Mouse (Mus musculus): Measurements from ENCODE around the gene Fkbp7. TPM values are rescaled to one million over a fixed set of nuclear protein-coding genes. Genes with fewer than 3 reads are reported as not detected.

Fkbp7 gene
- 70.3 and 73.3 TPM in 2 replicates for polyA plus RNA-seq (2015; fragmentation: Nextera tagmentation; extraction: Ambion mirVana)

DNA sequence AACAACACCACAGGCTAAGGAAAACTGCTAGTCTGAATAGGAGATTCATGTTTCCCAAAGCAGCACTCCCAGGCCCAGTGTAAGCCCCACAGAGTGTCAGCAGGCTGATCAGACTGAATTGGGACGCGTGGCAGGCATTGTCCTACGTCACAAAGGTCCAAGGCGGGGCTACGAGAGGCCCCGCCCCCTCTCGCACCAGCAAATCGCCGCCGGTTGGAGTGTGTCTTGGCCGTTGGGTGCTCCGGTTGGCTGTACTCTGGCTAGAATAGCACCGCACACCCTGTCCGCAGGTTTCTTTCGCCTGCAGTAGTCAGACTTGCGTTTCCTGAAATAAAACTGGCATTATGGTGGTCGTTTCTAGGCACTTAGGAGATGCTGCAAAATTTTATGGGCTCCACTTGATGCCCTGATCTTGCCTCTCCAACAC is at the start of gene Fkbp7:
Fkbp7 (minus strand) TSS at position 151 of the 427 bp plus-strand sequence.
- no peaks in the 10 kb centered on the region for H3K27me3 ChIP-seq
- H3K36me3 ChIP-seq = no peaks in the 10 kb centered on the region
- peak within 1 kb of the TSS; percentile 58 for H3K9ac ChIP-seq
- peak within 1 kb of the TSS; percentile 56 for H3K4me2 ChIP-seq
- WGBS = 1% methylated on average over 17 of the region's 17 CpGs
- H3K4me1 ChIP-seq = peaks cover 33% of the 10 kb centered on the region
- no peaks in the 10 kb centered on the region for H3K9me3 ChIP-seq
- peak; percentile 94 for ATAC-seq (ENCODE audit: borderline replicate concordance, extremely low read depth, low FRiP score, low TSS enrichment)
- peak within 1 kb of the TSS; percentile 83 for H3K27ac ChIP-seq
- peak within 1 kb of the TSS; percentile 55 for H3K4me3 ChIP-seq

DNA sequence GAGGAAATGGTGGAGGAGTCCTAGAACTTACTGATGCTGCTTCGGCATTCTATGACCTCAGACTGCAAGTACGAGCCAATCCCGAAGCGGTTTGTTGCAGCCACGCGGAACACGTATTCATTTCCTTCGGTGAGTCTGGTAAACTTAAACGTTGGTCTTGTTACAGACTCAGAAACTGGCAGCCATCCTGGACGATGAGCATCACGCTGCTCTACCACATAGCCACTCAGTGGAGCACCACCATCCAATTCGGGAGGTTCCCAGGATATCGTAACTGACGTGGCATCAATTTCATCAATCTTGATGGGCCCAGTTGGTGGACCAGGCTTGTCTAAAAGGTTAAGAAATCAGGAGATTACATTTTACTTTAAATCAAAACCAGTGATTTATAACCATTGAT is 46.7 kb upstream of the Fkbp7 start:
- ATAC-seq (ENCODE audit: borderline replicate concordance, extremely low read depth, low FRiP score, low TSS enrichment) = no peak
- no peaks in the 10 kb centered on the region for H3K36me3 ChIP-seq

DNA sequence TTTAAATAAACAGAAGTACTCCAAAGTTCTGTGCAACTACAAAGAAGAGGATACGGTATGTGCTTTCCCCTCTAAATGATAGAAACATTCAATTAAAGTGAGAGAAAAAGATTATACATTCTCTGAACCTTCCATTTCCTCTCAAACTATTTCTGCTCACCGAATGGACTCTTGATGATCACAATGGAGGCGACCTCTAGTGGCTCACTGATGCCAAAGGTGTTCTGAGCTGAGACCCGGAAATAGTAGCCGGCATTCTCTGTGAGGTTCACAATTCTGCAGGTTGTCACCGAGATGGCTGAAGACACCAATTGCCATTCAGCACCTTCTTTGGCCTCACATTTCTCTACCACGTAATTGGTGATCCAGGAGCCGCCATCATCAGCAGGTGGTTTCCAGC is 42.1 kb upstream of the Fkbp7 start:
- Histone ChIP-seq H3K4me1 (no peaks in the 10 kb centered on the region), H3K4me3 (no peak overlapping the region), H3K9ac (no peak overlapping the region), H3K27me3 (no peaks in the 10 kb centered on the region), H3K36me3 (peaks cover 7% of the 10 kb centered on the region; the same call in 1 of the 2 replicates), H3K9me3 (peaks cover 7% of the 10 kb centered on the region; the same call in 1 of the 2 replicates), H3K27ac (no peak overlapping the region), H3K4me2 (no peak overlapping the region)
- 63% methylated on average over 8 of the region's 8 CpGs for WGBS
- no peak for ATAC-seq (ENCODE audit: borderline replicate concordance, extremely low read depth, low FRiP score, low TSS enrichment)

More for the DNA sequence above, 46.7 kb upstream of the Fkbp7 start:
- no peaks in the 10 kb centered on the region for H3K9me3 ChIP-seq
- H3K4me3 ChIP-seq = no peak overlapping the region
- H3K4me2 ChIP-seq = no peak overlapping the region
- H3K4me1 ChIP-seq = no peaks in the 10 kb centered on the region
- H3K27me3 ChIP-seq = no peaks in the 10 kb centered on the region
- WGBS = 92% methylated on average over 14 of the region's 14 CpGs
- no peak overlapping the region for H3K27ac ChIP-seq
- no peak overlapping the region for H3K9ac ChIP-seq

DNA sequence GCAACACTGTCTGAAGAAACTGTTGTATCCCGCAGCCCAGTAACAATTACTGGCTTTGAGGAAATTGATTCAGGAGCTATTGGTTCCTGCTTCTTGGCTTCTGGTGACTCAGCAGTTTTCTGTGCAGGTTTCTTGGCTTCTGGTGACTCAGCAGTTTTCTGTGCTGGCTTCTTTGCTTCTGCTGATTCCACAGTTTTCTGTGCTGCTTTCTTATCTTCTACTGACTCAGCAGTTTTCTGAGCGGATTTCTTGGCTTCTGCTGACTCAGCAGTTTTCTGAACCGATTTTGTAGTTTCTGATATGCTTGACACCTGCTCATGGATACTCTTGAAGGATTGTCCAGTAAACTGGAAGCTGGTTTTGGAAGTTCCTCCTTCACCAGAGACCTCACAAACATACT is 35.6 kb upstream of the Fkbp7 start:
- WGBS = 83% methylated on average over 3 of the region's 3 CpGs
- Histone ChIP-seq H3K4me1 (no peaks in the 10 kb centered on the region), H3K9ac (no peak overlapping the region), H3K27ac (no peak overlapping the region), H3K36me3 (peaks cover 10% of the 10 kb centered on the region; the same call in 1 of the 2 replicates), H3K4me2 (no peak overlapping the region), H3K9me3 (peaks cover 7% of the 10 kb centered on the region; the same call in 1 of the 2 replicates), H3K27me3 (no peaks in the 10 kb centered on the region), H3K4me3 (no peak overlapping the region)
- ATAC-seq (ENCODE audit: borderline replicate concordance, extremely low read depth, low FRiP score, low TSS enrichment) = no peak

DNA sequence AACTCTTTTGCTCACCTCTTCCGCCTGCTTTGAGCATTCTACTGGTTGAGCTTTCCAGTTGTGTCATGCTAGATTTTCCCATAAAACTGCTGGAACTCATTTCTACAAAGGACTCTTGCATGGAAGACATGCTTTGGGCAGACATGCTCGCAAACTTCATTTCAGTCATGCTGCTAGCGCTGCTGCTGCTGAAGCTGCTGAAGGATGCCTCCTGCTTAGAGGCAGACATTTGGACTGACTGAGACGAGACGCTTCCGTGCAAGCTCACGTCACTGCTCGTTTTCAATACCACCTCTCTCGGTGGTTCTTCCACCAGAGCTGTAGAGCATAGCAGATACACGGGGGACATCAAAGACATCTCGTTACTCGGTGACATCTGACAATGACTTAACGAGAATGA is 32.7 kb upstream of the Fkbp7 start:
- Histone ChIP-seq H3K4me1 (no peaks in the 10 kb centered on the region), H3K36me3 (peaks cover 8% of the 10 kb centered on the region; the same call in 1 of the 2 replicates), H3K27me3 (no peaks in the 10 kb centered on the region), H3K27ac (no peak overlapping the region), H3K9ac (no peak overlapping the region), H3K4me2 (no peak overlapping the region), H3K4me3 (no peak overlapping the region), H3K9me3 (no peaks in the 10 kb centered on the region; the same call in 1 of the 2 replicates)
- 91% methylated on average over 13 of the region's 13 CpGs for WGBS
- no peak for ATAC-seq (ENCODE audit: borderline replicate concordance, extremely low read depth, low FRiP score, low TSS enrichment)

DNA sequence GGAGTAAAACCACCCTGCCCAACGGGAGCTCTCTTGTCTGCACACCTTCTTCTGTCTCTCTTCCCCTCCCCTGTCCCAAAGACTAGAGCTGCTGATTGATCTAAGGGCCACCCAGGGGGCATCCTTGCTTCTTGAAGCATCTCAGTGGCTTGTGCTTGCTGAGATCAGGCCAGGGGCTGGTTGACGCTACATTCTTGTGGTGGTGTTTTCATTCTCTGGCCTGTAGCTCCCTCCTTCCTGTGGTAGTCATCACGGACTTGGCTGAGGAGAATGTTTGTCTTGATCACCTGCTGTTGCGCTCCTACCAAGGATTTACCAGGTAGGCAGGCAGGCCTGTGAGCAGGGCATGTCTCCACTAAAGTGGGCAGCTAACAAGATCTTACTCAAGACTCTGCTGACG is 29.8 kb upstream of the Fkbp7 start:
- no peak overlapping the region for H3K4me2 ChIP-seq
- H3K27ac ChIP-seq = no peak overlapping the region
- ATAC-seq (ENCODE audit: borderline replicate concordance, extremely low read depth, low FRiP score, low TSS enrichment) = no peak
- H3K9me3 ChIP-seq = no peaks in the 10 kb centered on the region
- no peaks in the 10 kb centered on the region for H3K36me3 ChIP-seq
- no peaks in the 10 kb centered on the region for H3K27me3 ChIP-seq
- 69% methylated on average over 5 of the region's 5 CpGs for WGBS
- H3K4me1 ChIP-seq = no peaks in the 10 kb centered on the region
- no peak overlapping the region for H3K9ac ChIP-seq
- H3K4me3 ChIP-seq = no peak overlapping the region

DNA sequence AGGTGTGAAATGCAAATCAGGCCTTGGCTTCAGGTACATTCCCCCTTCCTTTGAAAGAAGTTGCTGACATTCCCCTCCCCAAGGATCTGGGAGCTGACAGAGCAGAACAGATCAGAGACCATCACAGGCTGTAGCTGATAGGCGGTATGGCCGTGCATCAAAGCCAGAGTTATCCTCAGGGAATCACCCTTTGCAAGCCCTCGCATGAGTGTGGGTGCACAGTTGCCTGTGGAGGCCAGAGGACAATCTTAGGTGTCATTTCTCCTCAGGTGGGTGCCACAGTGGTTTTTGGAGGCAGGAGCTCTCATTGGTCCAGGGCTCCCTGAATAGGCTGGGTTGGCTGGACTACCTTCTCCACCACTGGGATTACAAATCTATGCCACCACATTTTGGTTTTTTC is 29.3 kb upstream of the Fkbp7 start:
- Histone ChIP-seq H3K36me3 (0 out of 2 replicates have a peak, but pooled peaks cover 3% of the 10 kb centered on the region), H3K4me1 (no peaks in the 10 kb centered on the region), H3K27ac (no peak overlapping the region), H3K4me2 (no peak overlapping the region), H3K9me3 (no peaks in the 10 kb centered on the region), H3K4me3 (no peak overlapping the region), H3K9ac (no peak overlapping the region), H3K27me3 (no peaks in the 10 kb centered on the region)
- 80% methylated on average over 3 of the region's 3 CpGs for WGBS
- no peak for ATAC-seq (ENCODE audit: borderline replicate concordance, extremely low read depth, low FRiP score, low TSS enrichment)

DNA sequence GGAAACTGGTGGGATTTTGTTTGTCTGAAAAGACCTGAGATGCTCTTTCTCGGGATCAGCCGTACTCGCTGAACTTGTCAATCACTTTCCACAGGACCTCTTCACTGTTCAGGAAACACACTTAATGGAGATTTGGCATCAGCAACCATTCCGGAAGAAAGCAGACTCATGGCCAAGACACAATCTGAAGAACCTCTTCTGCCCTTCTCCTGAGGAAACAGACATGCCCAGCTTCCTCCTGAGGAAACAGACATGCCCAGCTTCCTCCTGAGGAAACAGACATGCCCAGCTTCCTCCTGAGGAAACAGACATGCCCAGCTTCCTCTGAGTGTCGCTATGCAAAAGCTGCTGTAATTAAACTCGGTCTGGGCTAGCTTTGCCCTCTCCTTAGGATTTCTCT is 22.4 kb upstream of the Fkbp7 start:
- 69% methylated on average over 6 of the region's 6 CpGs for WGBS
- Histone ChIP-seq H3K27me3 (no peaks in the 10 kb centered on the region), H3K36me3 (peaks cover 53% of the 10 kb centered on the region), H3K9me3 (no peaks in the 10 kb centered on the region), H3K4me3 (no peak overlapping the region), H3K4me1 (no peaks in the 10 kb centered on the region), H3K27ac (no peak overlapping the region), H3K9ac (no peak overlapping the region), H3K4me2 (no peak overlapping the region)
- no peak for ATAC-seq (ENCODE audit: borderline replicate concordance, extremely low read depth, low FRiP score, low TSS enrichment)

DNA sequence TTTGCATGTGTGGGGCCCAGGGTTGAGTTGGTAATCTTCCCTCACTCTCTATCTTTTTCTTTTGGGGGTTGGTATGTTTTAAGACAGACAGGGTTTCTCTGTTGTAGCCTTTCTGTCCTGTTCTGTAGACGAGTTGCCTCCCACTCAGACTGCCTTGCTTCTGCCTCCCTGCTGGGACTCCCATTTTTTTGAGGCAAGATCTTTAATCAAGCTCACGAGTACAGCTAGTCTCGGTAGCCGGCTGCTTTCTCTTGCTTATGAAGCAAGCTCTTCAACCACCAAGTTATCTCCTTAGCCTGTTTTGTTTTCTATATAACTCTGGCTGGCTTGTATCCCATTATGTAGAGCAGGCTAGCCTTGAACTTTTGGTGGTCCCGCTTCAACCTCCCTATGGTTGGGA is 20.8 kb upstream of the Fkbp7 start:
- Histone ChIP-seq H3K4me1 (no peaks in the 10 kb centered on the region), H3K4me2 (no peak overlapping the region), H3K27me3 (no peaks in the 10 kb centered on the region), H3K4me3 (no peak overlapping the region), H3K36me3 (peaks cover 56% of the 10 kb centered on the region), H3K9me3 (no peaks in the 10 kb centered on the region), H3K27ac (no peak overlapping the region), H3K9ac (no peak overlapping the region)
- ATAC-seq (ENCODE audit: borderline replicate concordance, extremely low read depth, low FRiP score, low TSS enrichment) = no peak
- 90% methylated on average over 5 of the region's 5 CpGs for WGBS

DNA sequence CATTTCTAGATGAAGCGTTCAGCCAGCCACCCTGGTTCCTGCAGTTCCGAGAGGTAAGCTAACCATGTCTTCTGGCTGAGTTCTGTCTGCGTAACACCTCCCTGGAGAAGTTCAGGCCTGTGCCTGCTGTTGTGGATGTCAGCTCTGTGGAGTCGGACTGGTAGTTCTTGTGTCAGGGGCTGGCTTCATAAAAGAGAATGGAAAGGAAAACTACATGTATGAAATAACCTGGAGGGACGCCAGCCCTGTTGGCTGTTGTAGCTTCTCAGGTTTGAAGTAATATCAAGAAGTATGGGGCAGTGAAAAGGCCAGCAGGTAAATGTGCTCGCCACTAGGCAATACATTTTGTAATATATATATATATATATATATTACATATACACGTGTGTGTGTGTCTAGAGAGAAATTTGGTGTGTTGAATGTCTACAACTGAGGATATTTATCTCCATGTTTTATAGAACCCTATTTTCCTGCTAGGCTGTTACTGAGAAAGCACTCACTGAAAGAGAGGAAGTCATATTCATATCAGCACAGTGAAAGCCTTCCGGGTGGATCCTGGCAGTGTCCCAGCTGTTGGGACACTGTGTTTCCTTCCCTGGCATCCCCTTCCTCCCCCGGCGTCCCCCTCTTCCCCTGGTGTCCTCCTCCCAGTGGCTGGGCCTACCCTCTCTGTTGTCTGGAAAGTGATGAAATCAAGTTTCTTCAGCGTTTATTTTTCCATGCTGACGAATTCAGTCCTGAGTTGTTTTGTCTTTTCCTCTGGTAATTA is 17.7 kb upstream of the Fkbp7 start:
- ATAC-seq (ENCODE audit: borderline replicate concordance, extremely low read depth, low FRiP score, low TSS enrichment) = no peak
- no peak overlapping the region for H3K9ac ChIP-seq
- no peaks in the 10 kb centered on the region for H3K9me3 ChIP-seq
- peak overlapping the region; percentile 25; the same call in 1 of the 2 replicates for H3K27ac ChIP-seq
- H3K4me1 ChIP-seq = no peaks in the 10 kb centered on the region
- no peak overlapping the region for H3K4me2 ChIP-seq
- no peaks in the 10 kb centered on the region for H3K27me3 ChIP-seq
- WGBS = 70% methylated on average over 12 of the region's 12 CpGs
- H3K36me3 ChIP-seq = peaks cover 76% of the 10 kb centered on the region
- H3K4me3 ChIP-seq = no peak overlapping the region

DNA sequence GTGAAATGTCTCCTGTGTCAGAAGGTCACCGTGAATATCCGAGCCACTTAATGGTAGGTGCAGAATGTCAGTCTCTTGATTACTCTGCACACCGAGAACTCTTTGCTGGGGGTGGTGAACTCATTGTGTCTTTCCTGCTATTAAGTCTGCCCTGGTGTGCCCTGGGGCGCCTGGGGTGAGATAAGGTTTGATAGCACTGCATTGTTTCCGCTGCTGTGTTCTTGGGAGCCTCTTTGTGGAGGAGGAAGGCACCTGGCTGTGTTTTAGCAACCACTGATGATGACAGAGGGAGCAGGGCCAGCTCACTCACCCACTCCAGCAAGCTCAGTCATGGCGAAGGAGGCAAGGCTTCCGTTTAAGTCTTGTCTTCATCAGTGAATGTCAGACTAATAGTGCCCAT is 15.2 kb upstream of the Fkbp7 start:
- no peak for ATAC-seq (ENCODE audit: borderline replicate concordance, extremely low read depth, low FRiP score, low TSS enrichment)
- Histone ChIP-seq H3K4me2 (no peak overlapping the region), H3K9ac (no peak overlapping the region), H3K27ac (no peak overlapping the region), H3K9me3 (no peaks in the 10 kb centered on the region), H3K27me3 (no peaks in the 10 kb centered on the region), H3K36me3 (peaks cover 75% of the 10 kb centered on the region), H3K4me1 (no peaks in the 10 kb centered on the region), H3K4me3 (no peak overlapping the region)
- WGBS = 51% methylated on average over 7 of the region's 7 CpGs

DNA sequence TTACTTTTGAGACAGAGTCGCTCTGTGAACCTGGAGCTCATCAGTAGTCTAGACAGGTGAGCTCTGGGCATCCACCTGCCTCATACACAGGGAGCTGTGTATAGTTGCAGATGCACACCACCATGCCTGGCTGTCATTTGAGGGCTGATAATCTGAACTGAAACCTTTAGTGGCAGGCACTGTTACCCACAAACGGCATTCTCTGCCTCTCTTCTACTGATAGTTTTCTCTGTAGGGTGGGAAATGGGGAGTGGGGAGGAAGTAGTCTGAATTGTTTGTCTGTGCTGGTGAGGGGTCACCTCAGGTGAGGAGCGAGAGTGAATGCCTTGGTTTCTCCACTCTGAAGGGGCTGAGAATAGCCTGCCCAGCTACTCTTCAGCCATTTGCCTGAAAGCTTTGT is 14.7 kb upstream of the Fkbp7 start:
- no peaks in the 10 kb centered on the region for H3K9me3 ChIP-seq
- H3K4me3 ChIP-seq = no peak overlapping the region
- no peak overlapping the region for H3K27ac ChIP-seq
- 73% methylated on average over 3 of the region's 3 CpGs for WGBS
- no peak for ATAC-seq (ENCODE audit: borderline replicate concordance, extremely low read depth, low FRiP score, low TSS enrichment)
- H3K9ac ChIP-seq = no peak overlapping the region
- H3K27me3 ChIP-seq = no peaks in the 10 kb centered on the region
- H3K4me2 ChIP-seq = no peak overlapping the region
- no peaks in the 10 kb centered on the region for H3K4me1 ChIP-seq
- H3K36me3 ChIP-seq = peaks cover 75% of the 10 kb centered on the region

Measured in lung, embryonic 15.5 days (tissue).